Mouse (Mus musculus) hindbrain, postnatal 0 days (tissue): Measurements from ENCODE around the gene Pphln1. TPM values are rescaled to one million over a fixed set of nuclear protein-coding genes. Genes with fewer than 3 reads are reported as not detected.

ENCODE experiments used
- ATAC-seq: fragments of 200-750 bp; cut with Nextera tagmentation; 2 replicates; pipeline ENCODE4 v1.8.0; 2017; ENCODE audit warnings: mild to moderate bottlenecking, moderate TSS enrichment, moderate library complexity
- DNase-seq: peaks from one replicate; pipeline ENCODE4 v3.0.0-alpha.2; 2015; ENCODE audit warnings: low spot score
- H3K27ac ChIP-seq: fragments of 300-500 bp; sonication (generic); 2 replicates; pipeline ENCODE4 v1.5.1; 2014; ENCODE audit warnings: mild to moderate bottlenecking
- H3K27me3 ChIP-seq: fragments of 300-500 bp; sonication (generic); 2 replicates; pipeline ENCODE4 v1.6.1; 2014; ENCODE audit warnings: low read length, mixed read lengths; ENCODE audit not compliant: insufficient read depth
- H3K36me3 ChIP-seq: fragments of 300-500 bp; sonication (generic); 2 replicates; pipeline ENCODE4 v1.6.1; 2014; ENCODE audit warnings: low read length, mixed read lengths; ENCODE audit not compliant: insufficient read depth
- H3K4me1 ChIP-seq: fragments of 300-500 bp; sonication (generic); 2 replicates; pipeline ENCODE4 v1.6.1; 2014; ENCODE audit warnings: antibody characterized with exemption, low read length, mixed read lengths; ENCODE audit not compliant: insufficient read depth
- H3K4me2 ChIP-seq: fragments of 300-500 bp; sonication (generic); 2 replicates; pipeline ENCODE4 v1.6.1; 2014; ENCODE audit warnings: low read depth, mild to moderate bottlenecking, low read length, moderate library complexity, mixed read lengths
- H3K4me3 ChIP-seq: fragments of 300-500 bp; sonication (generic); 2 replicates; pipeline ENCODE4 v1.5.1; 2014; ENCODE audit warnings: low read length
- H3K9ac ChIP-seq: fragments of 300-500 bp; sonication (generic); replicated peaks from 2 replicates; pipeline ENCODE4 v1.6.1; 2014; ENCODE audit warnings: mild to moderate bottlenecking, low read length, moderate library complexity, mixed read lengths
- H3K9me3 ChIP-seq: fragments of 300-500 bp; sonication (generic); 2 replicates; pipeline ENCODE4 v1.6.1; 2016; ENCODE audit warnings: low read length, mixed read lengths
- CTCF ChIP-seq: IDR thresholded peaks from 2 replicates; pipeline ENCODE4 v1.5.1; 2016; ENCODE audit warnings: antibody characterized with exemption, control low read depth, low read depth
- WGBS: fragments of 180-500 bp; shearing (Covaris S2); extraction: QIAGEN DNeasy Blood & Tissue Kit; methylation state at CpG from one replicate; pipeline ENCODE4 v1.1.7; 2014; 5-methylcytosine and 5-hydroxymethylcytosine counted together
- polyA plus RNA-seq: library from polyadenylated mRNA; unstranded; fragments of >200 nt; fragmentation: Nextera tagmentation; extraction: Ambion mirVana; gene quantifications from 2 replicates; pipeline ENCODE4 v1.2.1, GENCODE M21; 2015
- total RNA-seq: library from RNA; depleted of rRNA; stranded (reverse); fragments of >200 nt; gene quantifications from 2 replicates; pipeline ENCODE4 v1.2.3, GENCODE M21; 2014

The Pphln1 gene
- total and polyA plus RNA-seq, 2 experiments from 2014 or later, result 36.3 to 38.0 TPM

GRCm38 (mm10) chr15:93404849-93405248 is 6.7 kb downstream of the Pphln1 start:
- no peak overlapping the region for H3K9ac ChIP-seq
- H3K4me2 ChIP-seq, result no peak overlapping the region
- DNase-seq, result no peak
- no peaks in the 10 kb centered on the region for H3K4me1 ChIP-seq
- ATAC-seq, result no peak
- TF ChIP-seq CTCF, result no peak
- H3K9me3 ChIP-seq, result no peaks in the 10 kb centered on the region
- H3K4me3 ChIP-seq, result no peak overlapping the region
- H3K27ac ChIP-seq, result no peak overlapping the region
- H3K27me3 ChIP-seq, result no peaks in the 10 kb centered on the region
- no peaks in the 10 kb centered on the region for H3K36me3 ChIP-seq

DNA sequence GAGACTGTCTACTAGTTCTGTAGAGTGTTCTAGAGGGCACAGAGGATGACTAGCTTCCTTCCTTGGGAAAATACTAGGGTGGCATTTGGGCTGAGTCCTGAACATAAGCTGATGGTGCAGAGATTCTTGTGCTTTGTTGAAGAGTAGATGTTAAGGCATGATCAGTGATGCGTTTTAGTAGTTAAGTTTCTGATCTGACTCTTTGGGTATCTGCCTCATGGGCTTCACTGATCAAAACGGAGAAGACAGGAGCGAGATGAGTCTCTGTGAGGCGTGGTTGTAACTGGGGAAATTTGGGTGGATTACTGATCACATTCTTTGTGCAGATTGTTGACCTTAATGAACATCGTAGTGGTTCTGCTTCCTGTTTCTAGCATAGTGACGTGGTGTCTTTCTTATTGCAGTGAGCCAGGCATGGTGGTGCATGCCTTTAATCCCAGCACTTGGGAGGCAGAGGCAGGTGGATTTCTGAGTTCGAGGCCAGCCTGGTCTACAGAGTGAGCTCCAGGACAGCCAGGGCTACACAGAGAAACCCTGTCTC is 7.4 kb downstream of the Pphln1 start:
- no peak for ATAC-seq
- H3K4me3 ChIP-seq, result no peak overlapping the region
- no peak for DNase-seq
- no peaks in the 10 kb centered on the region for H3K9me3 ChIP-seq
- H3K9ac ChIP-seq, result no peak overlapping the region
- no peaks in the 10 kb centered on the region for H3K27me3 ChIP-seq
- H3K36me3 ChIP-seq, result no peaks in the 10 kb centered on the region
- no peaks in the 10 kb centered on the region for H3K4me1 ChIP-seq
- H3K4me2 ChIP-seq, result no peak overlapping the region
- whole genome bisulfite sequencing, result 92% methylated on average over 7 of the region's 7 CpGs
- TF ChIP-seq CTCF, result no peak
- no peak overlapping the region for H3K27ac ChIP-seq

DNA sequence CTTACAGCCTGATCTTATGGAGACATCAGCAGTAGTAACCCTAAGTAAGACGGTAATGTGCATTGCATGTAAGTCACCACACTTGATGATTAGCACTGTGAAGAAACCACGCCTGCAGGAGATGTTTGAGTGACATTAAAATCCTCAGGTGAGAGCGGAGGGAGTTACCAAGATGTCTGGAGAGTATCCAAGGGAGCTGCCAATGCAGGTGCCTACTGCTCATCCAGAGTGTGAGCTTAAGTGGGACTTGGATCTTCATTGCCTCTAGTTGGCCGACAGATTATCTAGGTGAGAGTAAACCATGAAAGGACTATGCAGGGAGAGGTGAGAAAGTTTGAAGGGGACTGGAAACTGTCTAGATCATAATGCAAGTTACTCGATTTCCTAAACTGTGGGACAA is 8.3 kb downstream of the Pphln1 start:
- no peak for ATAC-seq
- no peak for DNase-seq
- Histone ChIP-seq H3K4me2 (no peak overlapping the region), H3K9ac (no peak overlapping the region), H3K4me3 (no peak overlapping the region), H3K9me3 (no peaks in the 10 kb centered on the region), H3K27me3 (no peaks in the 10 kb centered on the region), H3K36me3 (peaks cover 4% of the 10 kb centered on the region; the same call in 1 of the 2 replicates), H3K27ac (no peak overlapping the region), H3K4me1 (no peaks in the 10 kb centered on the region)
- WGBS, result 97% methylated on average over 5 of the region's 5 CpGs
- TF ChIP-seq CTCF, result no peak

DNA sequence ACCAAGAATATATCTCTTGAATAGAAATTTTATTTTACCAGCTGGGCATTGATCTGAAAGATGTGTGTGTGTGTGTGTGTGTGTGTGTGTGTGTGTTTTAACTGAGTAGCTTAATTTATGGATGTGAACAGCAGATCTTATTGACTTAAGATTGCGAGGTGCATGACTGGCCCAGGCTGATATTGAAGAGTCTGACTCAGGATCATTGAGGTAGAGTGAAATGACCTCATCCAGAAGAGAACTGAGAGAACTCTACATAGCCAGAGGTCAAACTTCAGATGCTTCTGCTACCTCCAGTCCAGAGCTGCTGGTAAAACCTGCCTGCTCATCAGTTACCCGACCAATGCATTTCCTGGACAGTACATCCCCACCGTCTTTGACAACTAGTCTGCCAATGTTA is 14.3 kb downstream of the Pphln1 start:
- Histone ChIP-seq H3K9me3 (no peaks in the 10 kb centered on the region), H3K4me2 (no peak overlapping the region), H3K4me3 (no peak overlapping the region), H3K9ac (no peak overlapping the region), H3K4me1 (no peaks in the 10 kb centered on the region), H3K27me3 (no peaks in the 10 kb centered on the region), H3K36me3 (peaks cover 4% of the 10 kb centered on the region; the same call in 1 of the 2 replicates), H3K27ac (no peak overlapping the region)
- 99% methylated on average over 3 of the region's 3 CpGs for WGBS
- no peak for TF ChIP-seq CTCF
- no peak for DNase-seq
- ATAC-seq, result no peak

GRCm38 (mm10) chr15:93414456-93414855 is 16.3 kb downstream of the Pphln1 start:
- H3K27me3 ChIP-seq, result no peaks in the 10 kb centered on the region
- DNase-seq (no peak), ATAC-seq (no peak)
- 83% methylated on average over 9 of the region's 9 CpGs for WGBS
- TF ChIP-seq CTCF, result no peak
- H3K4me2 ChIP-seq, result no peak overlapping the region
- H3K27ac ChIP-seq, result no peak overlapping the region
- no peaks in the 10 kb centered on the region for H3K4me1 ChIP-seq
- peaks cover 4% of the 10 kb centered on the region; the same call in 1 of the 2 replicates for H3K36me3 ChIP-seq
- H3K9me3 ChIP-seq, result no peaks in the 10 kb centered on the region
- H3K4me3 ChIP-seq, result no peak overlapping the region
- no peak overlapping the region for H3K9ac ChIP-seq

- Histone ChIP-seq H3K4me1 (no peaks in the 10 kb centered on the region), H3K9ac (no peak overlapping the region), H3K4me3 (no peak overlapping the region), H3K9me3 (no peaks in the 10 kb centered on the region), H3K36me3 (peaks cover 7% of the 10 kb centered on the region; the same call in 1 of the 2 replicates), H3K4me2 (no peak overlapping the region), H3K27me3 (no peaks in the 10 kb centered on the region), H3K27ac (no peak overlapping the region)
- TF ChIP-seq CTCF, result no peak
- ATAC-seq (no peak), DNase-seq (no peak)
- WGBS, result 89% methylated on average over 6 of the region's 6 CpGs
Observed at GRCm38 (mm10) chr15:93416300-93416699, 18.1 kb downstream of the Pphln1 start.

- DNase-seq (no peak), ATAC-seq (no peak)
- Histone ChIP-seq H3K27ac (no peak overlapping the region), H3K4me3 (no peak overlapping the region), H3K9me3 (no peaks in the 10 kb centered on the region), H3K36me3 (peaks cover 10% of the 10 kb centered on the region; the same call in 1 of the 2 replicates), H3K4me1 (no peaks in the 10 kb centered on the region), H3K4me2 (no peak overlapping the region), H3K9ac (no peak overlapping the region), H3K27me3 (no peaks in the 10 kb centered on the region)
- no peak for TF ChIP-seq CTCF
- 84% methylated on average over 7 of the region's 7 CpGs for WGBS
Observed at GRCm38 (mm10) chr15:93420596-93420995, 22.4 kb downstream of the Pphln1 start.
